Comparison of ENCODE assay signal across 18 mouse cellular contexts in genomic region chr9:83963296-83963695, GRCm38 (mm10).
"Had no signal": no experiment of that assay in that cellular context is flagged by ENCODE, and none has a peak within 500 bp of the region (broad histone marks: within the 10 kb centered on the region; RNA-seq: fewer than 3 reads in every experiment).

No protein-coding gene starts in this region.

- H3K4me2 ChIP-seq: limb, embryonic 12.5 days; limb, embryonic 15.5 days; liver, embryonic 11.5 days; lung, embryonic 15.5 days; midbrain, embryonic 11.5 days had no signal

- H3K36me3 ChIP-seq: limb, embryonic 12.5 days; limb, embryonic 15.5 days; lung, embryonic 15.5 days had no signal

- H3K9me3 ChIP-seq: limb, embryonic 15.5 days; lung, embryonic 15.5 days had no signal

- H3K27me3 ChIP-seq: limb, embryonic 12.5 days; limb, embryonic 15.5 days; lung, embryonic 15.5 days had no signal

- DNase-seq: kidney, adult 2 months; kidney, postnatal 10 days; kidney, postnatal 4 days; left cerebral cortex, postnatal 4 days; liver, postnatal 0 days; lung, postnatal 14 days; lung, postnatal 4 days; midbrain, embryonic 14.5 days; thymus, adult 2 months; thymus, postnatal 14 days; thymus, postnatal 4 days had no signal

- ATAC-seq: liver, postnatal 0 days had no signal

- H3K4me3 ChIP-seq: limb, embryonic 12.5 days; limb, embryonic 15.5 days; lung, embryonic 15.5 days had no signal

- H3K27ac ChIP-seq: limb, embryonic 12.5 days; liver, embryonic 14.5 days; lung, embryonic 15.5 days; stomach, postnatal 0 days had no signal

- H3K9ac ChIP-seq: limb, embryonic 12.5 days; limb, embryonic 15.5 days; liver, embryonic 14.5 days; liver, postnatal 0 days; lung, embryonic 15.5 days had no signal
